20 mouse cellular contexts compared by ENCODE assay signal in genomic region chr7:68010802-68011201, GRCm38 (mm10). TPM values are rescaled to one million over a fixed set of nuclear protein-coding genes. Genes with fewer than 3 reads are reported as not detected.
DNase-seq lines count a peak whose midpoint lies in the region; ATAC-seq and TF ChIP-seq lines count a peak whose summit lies in the region.
"Had no signal": no experiment of that assay in that cellular context is flagged by ENCODE, and none has a peak within 500 bp of the region (broad histone marks: within the 10 kb centered on the region; RNA-seq: fewer than 3 reads in every experiment).

No protein-coding gene starts in this region.

- no peak for DNase-seq in heart, postnatal 4 days
- DNase-seq in neural tube, embryonic 10.5 days (ENCODE audit: extremely low spot score, low spot score): no peak
- DNase-seq in layer of hippocampus, adult 2 months (ENCODE audit: low spot score in 2 of 2): no peak
- no peak for DNase-seq in retina, postnatal 1 day
- DNase-seq: B cell, adult 2 months; cerebellum, adult 11 months; cerebellum, postnatal 14 days; embryo, embryonic 11 days; gastrocnemius, postnatal 25 days; kidney, adult 9 months; right cerebral cortex, adult 18-20 months had no signal

- H3K79me2 ChIP-seq in myocyte (ENCODE audit: control insufficient read depth, insufficient read depth): peaks cover 52% of the 10 kb centered on the region

- H3K4me2 ChIP-seq in heart, embryonic 12.5 days: 0 out of 2 replicates have a peak overlapping the region, but pooled peaks have one; percentile 5
- H3K4me2 ChIP-seq in neural tube, embryonic 13.5 days: no peak overlapping the region
- H3K4me2 ChIP-seq in liver, embryonic 12.5 days: peak overlapping the region; percentile 59
- H3K4me2 ChIP-seq in myocyte (ENCODE audit: low read depth): peak overlapping the region; percentile 13
- H3K4me2 ChIP-seq: embryonic facial prominence, embryonic 15.5 days; forebrain, embryonic 13.5 days; hindbrain, embryonic 13.5 days; limb, embryonic 15.5 days; midbrain, embryonic 11.5 days had no signal

- no peak overlapping the region for H3ac ChIP-seq in myocyte (ENCODE audit: control insufficient read depth, insufficient read length)

- peaks cover 30% of the 10 kb centered on the region for H3K36me3 ChIP-seq in heart, embryonic 12.5 days
- H3K36me3 ChIP-seq in neural tube, embryonic 13.5 days: peaks cover 19% of the 10 kb centered on the region
- peaks cover 32% of the 10 kb centered on the region for H3K36me3 ChIP-seq in liver, embryonic 12.5 days
- peaks cover 3% of the 10 kb centered on the region for H3K36me3 ChIP-seq in myocyte (ENCODE audit: control insufficient read depth, insufficient read depth)

- H3K9me3 ChIP-seq in heart, embryonic 12.5 days (replicated peaks): peaks cover 2% of the 10 kb centered on the region; the same call in 1 of the 2 replicates
- H3K9me3 ChIP-seq in neural tube, embryonic 13.5 days: no peaks in the 10 kb centered on the region; the same call in 1 of the 2 replicates
- peaks cover 5% of the 10 kb centered on the region for H3K9me3 ChIP-seq in liver, embryonic 12.5 days (replicated peaks)
- H3K9me3 ChIP-seq: embryonic facial prominence, embryonic 15.5 days; forebrain, embryonic 13.5 days; hindbrain, embryonic 13.5 days; limb, embryonic 15.5 days had no signal

- TF ChIP-seq POLR2A in myocyte (IDR thresholded peaks at IDR 0.05; ENCODE audit: insufficient read length, low read depth): no peak

- H3K27ac ChIP-seq in heart, embryonic 12.5 days (ENCODE audit: poor library complexity, severe bottlenecking): peak overlapping the region; percentile 95
- H3K27ac ChIP-seq in neural tube, embryonic 13.5 days (replicated peaks): 0 out of 2 replicates have a peak overlapping the region, but pooled peaks have one; percentile 18
- H3K27ac ChIP-seq in liver, embryonic 12.5 days: peak overlapping the region; percentile 91
- H3K27ac ChIP-seq in layer of hippocampus, adult 2 months: no peak overlapping the region
- H3K27ac ChIP-seq: embryonic facial prominence, embryonic 15.5 days; forebrain, embryonic 13.5 days; hindbrain, embryonic 13.5 days; limb, embryonic 15.5 days had no signal

- H3K27me3 ChIP-seq in heart, embryonic 12.5 days (replicated peaks): no peaks in the 10 kb centered on the region
- no peaks in the 10 kb centered on the region for H3K27me3 ChIP-seq in neural tube, embryonic 13.5 days
- no peaks in the 10 kb centered on the region for H3K27me3 ChIP-seq in liver, embryonic 12.5 days (replicated peaks)
- H3K27me3 ChIP-seq in myocyte (ENCODE audit: control insufficient read depth, insufficient read depth, insufficient read length): no peaks in the 10 kb centered on the region
- H3K27me3 ChIP-seq: embryonic facial prominence, embryonic 15.5 days; forebrain, embryonic 13.5 days; hindbrain, embryonic 13.5 days; limb, embryonic 15.5 days had no signal

- WGBS in heart, embryonic 12.5 days: 34% methylated on average over 3 of the region's 3 CpGs
- 83% methylated on average over 3 of the region's 3 CpGs for WGBS in neural tube, embryonic 13.5 days
- WGBS in liver, embryonic 12.5 days (ENCODE audit: insufficient replicate concordance): 26% methylated on average over 3 of the region's 3 CpGs

- TF ChIP-seq CTCF in layer of hippocampus, adult 2 months (conservative IDR thresholded peaks at IDR 0.05): no peak

- peaks cover 84% of the 10 kb centered on the region for H3K4me1 ChIP-seq in heart, embryonic 12.5 days (replicated peaks)
- peaks cover 52% of the 10 kb centered on the region for H3K4me1 ChIP-seq in neural tube, embryonic 13.5 days (replicated peaks)
- peaks cover 70% of the 10 kb centered on the region for H3K4me1 ChIP-seq in liver, embryonic 12.5 days

- no peak for ATAC-seq in heart, embryonic 12.5 days (ENCODE audit: insufficient number of reproducible peaks, low FRiP score)
- no peak for ATAC-seq in neural tube, embryonic 13.5 days (ENCODE audit: low read depth)
- ATAC-seq in liver, embryonic 12.5 days: peak; percentile 78
- ATAC-seq: forebrain, embryonic 13.5 days had no signal

- no peak overlapping the region for H3K9ac ChIP-seq in heart, embryonic 12.5 days
- H3K9ac ChIP-seq in neural tube, embryonic 13.5 days: no peak overlapping the region
- peak overlapping the region; percentile 19; the same call in 1 of the 2 replicates for H3K9ac ChIP-seq in liver, embryonic 12.5 days
- H3K9ac ChIP-seq: embryonic facial prominence, embryonic 15.5 days; forebrain, embryonic 13.5 days; hindbrain, embryonic 13.5 days; limb, embryonic 15.5 days had no signal

- no peak overlapping the region for H3K4me3 ChIP-seq in heart, embryonic 12.5 days
- no peak overlapping the region for H3K4me3 ChIP-seq in neural tube, embryonic 13.5 days
- H3K4me3 ChIP-seq in liver, embryonic 12.5 days: 0 out of 2 replicates have a peak overlapping the region, but pooled peaks have one; percentile 1
- no peak overlapping the region for H3K4me3 ChIP-seq in myocyte
- no peak overlapping the region for H3K4me3 ChIP-seq in layer of hippocampus, adult 2 months
- H3K4me3 ChIP-seq: embryonic facial prominence, embryonic 15.5 days; forebrain, embryonic 13.5 days; hindbrain, embryonic 13.5 days; limb, embryonic 15.5 days had no signal

TF ChIP-seq in myocyte, 11 proteins besides CTCF, POLR2A, EP300 and RAD21:
- TF ChIP-seq CEBPB (IDR thresholded peaks at IDR 0.05; ENCODE audit: insufficient read depth, poor library complexity, severe bottlenecking) (no peak), SRF (IDR thresholded peaks at IDR 0.05; ENCODE audit: control insufficient read depth, insufficient read length, low read depth) (no peak), MAX (IDR thresholded peaks at IDR 0.05; ENCODE audit: low read depth) (no peak), REST (IDR thresholded peaks at IDR 0.05; ENCODE audit: insufficient read depth, insufficient read length) (no peak), USF1 (IDR thresholded peaks at IDR 0.05; ENCODE audit: low read depth) (no peak), MYOG (IDR thresholded peaks at IDR 0.05; ENCODE audit: control insufficient read depth in 1 of 3, insufficient read depth in 1 of 3, insufficient read length in 2 of 3, low read depth in 2 of 3) (no peak), POLR2AphosphoS2 (IDR thresholded peaks at IDR 0.05; ENCODE audit: insufficient read length, low read depth) (no peak), TCF3 (IDR thresholded peaks at IDR 0.05; ENCODE audit: insufficient read length, low read depth) (no peak), TCF12 (IDR thresholded peaks at IDR 0.05; ENCODE audit: insufficient read depth, poor library complexity, severe bottlenecking) (no peak), E2F4 (IDR thresholded peaks at IDR 0.05; ENCODE audit: insufficient read depth) (no peak), MYOD1 (IDR thresholded peaks at IDR 0.05; ENCODE audit: control insufficient read depth in 1 of 3, insufficient read length in 2 of 3, low read depth in 2 of 3) (no peak)

RNA-seq across cellular contexts. Expression of gene Igf1r, which starts 58.2 kb away (rescaled TPM):
- polyA plus RNA-seq in heart, embryonic 12.5 days (2016; fragmentation: Nextera tagmentation; extraction: Ambion mirVana): 25.6 and 27.5 TPM in 2 replicates
- total RNA-seq in heart, postnatal 4 days (2021): 10 to 100 TPM; 53.5 to 58.5 TPM
- polyA plus RNA-seq in neural tube, embryonic 13.5 days (2015; fragmentation: Nextera tagmentation; extraction: Ambion mirVana): 23.7 and 28.5 TPM in 2 replicates
- polyA plus RNA-seq in liver, embryonic 12.5 days (2016; fragmentation: Nextera tagmentation; extraction: Ambion mirVana): 8.5 and 9.6 TPM in 2 replicates
- polyA plus RNA-seq in myocyte (2012; fragmentation: generic; extraction: Trizol): 7.9 TPM
- total RNA-seq in layer of hippocampus, adult 2 months (2021): 10 to 100 TPM; 47.5 to 47.8 TPM
